Mouse (Mus musculus) midbrain, postnatal 0 days (tissue): Measurements from ENCODE around the gene Plcb1. TPM values are rescaled to one million over a fixed set of nuclear protein-coding genes. Genes with fewer than 3 reads are reported as not detected.

Source experiments
- ATAC-seq: fragments of 200-750 bp; cut with Nextera tagmentation; 2 replicates; pipeline ENCODE4 v1.8.0; 2017; ENCODE audit warnings: moderate number of reproducible peaks, mild to moderate bottlenecking, moderate TSS enrichment, moderate library complexity; ENCODE audit not compliant: low FRiP score
- DNase-seq: peaks from one replicate; pipeline ENCODE4 v3.0.0-alpha.2; 2015; ENCODE audit warnings: low spot score
- H3K27ac ChIP-seq: fragments of 300-500 bp; sonication (generic); 2 replicates; pipeline ENCODE4 v1.5.1; 2014; ENCODE audit warnings: low read depth, mild to moderate bottlenecking, low read length, mixed read lengths
- H3K27me3 ChIP-seq: fragments of 300-500 bp; sonication (generic); 2 replicates; pipeline ENCODE4 v1.6.1; 2014; ENCODE audit warnings: low read length, control low read depth, mixed read lengths; ENCODE audit not compliant: insufficient read depth
- H3K36me3 ChIP-seq: fragments of 300-500 bp; sonication (generic); 2 replicates; pipeline ENCODE4 v1.6.1; 2014; ENCODE audit warnings: low read length, control low read depth, mixed read lengths; ENCODE audit not compliant: insufficient read depth
- H3K4me1 ChIP-seq: fragments of 300-500 bp; sonication (generic); 2 replicates; pipeline ENCODE4 v1.6.1; 2014; ENCODE audit warnings: mild to moderate bottlenecking, control low read depth, antibody characterized with exemption, low read length, mixed read lengths; ENCODE audit not compliant: insufficient read depth
- H3K4me2 ChIP-seq: fragments of 300-500 bp; sonication (generic); 2 replicates; pipeline ENCODE4 v1.6.1; 2014; ENCODE audit warnings: low read depth, mild to moderate bottlenecking, low read length, mixed read lengths; ENCODE audit not compliant: poor library complexity, severe bottlenecking
- H3K4me3 ChIP-seq: fragments of 300-500 bp; sonication (generic); 2 replicates; pipeline ENCODE4 v1.5.1; 2014; ENCODE audit warnings: low read depth, mild to moderate bottlenecking, low read length, moderate library complexity
- H3K9ac ChIP-seq: fragments of 300-500 bp; sonication (generic); replicated peaks from 2 replicates; pipeline ENCODE4 v1.6.1; 2014; ENCODE audit warnings: mild to moderate bottlenecking, low read length, moderate library complexity, mixed read lengths; ENCODE audit not compliant: poor library complexity, severe bottlenecking
- H3K9me3 ChIP-seq: fragments of 300-500 bp; sonication (generic); 2 replicates; pipeline ENCODE4 v1.6.1; 2016; ENCODE audit warnings: low read length, control low read depth
- CTCF ChIP-seq: IDR thresholded peaks from 2 replicates; pipeline ENCODE4 v1.5.1; 2016; ENCODE audit warnings: antibody characterized with exemption, mild to moderate bottlenecking
- WGBS: fragments of 180-500 bp; shearing (Covaris S2); extraction: QIAGEN DNeasy Blood & Tissue Kit; methylation state at CpG from one replicate; pipeline ENCODE4 v1.1.7; 2014; 5-methylcytosine and 5-hydroxymethylcytosine counted together
- polyA plus RNA-seq: library from polyadenylated mRNA; unstranded; fragments of >200 nt; fragmentation: Nextera tagmentation; extraction: Ambion mirVana; gene quantifications from 2 replicates; pipeline ENCODE4 v1.2.1, GENCODE M21; 2015
- total RNA-seq: library from RNA; depleted of rRNA; stranded (reverse); fragments of >200 nt; gene quantifications from 2 replicates; pipeline ENCODE4 v1.2.3, GENCODE M21; 2014

The Plcb1 gene
- total and polyA plus RNA-seq, 2 experiments from 2014 or later, result 36.1 to 59.0 TPM

DNA sequence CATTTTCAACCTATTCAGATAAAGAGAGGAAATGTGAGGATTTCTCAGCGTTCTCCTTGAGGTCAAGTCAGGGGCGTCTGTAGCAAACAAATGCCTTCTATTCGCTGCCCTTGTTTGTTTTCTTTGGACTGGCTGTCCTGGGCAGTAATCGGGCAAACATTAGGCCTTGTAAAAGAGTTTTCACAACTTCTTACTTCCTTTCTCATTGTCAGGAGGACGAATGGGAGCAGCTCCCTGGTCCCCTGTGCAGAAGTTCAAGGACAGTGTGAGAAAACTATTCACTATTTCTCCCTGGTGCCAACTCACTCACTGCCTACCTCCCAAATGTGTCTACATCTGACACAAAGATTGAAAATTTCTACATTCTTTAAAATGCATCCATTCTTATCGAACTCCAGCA, 188.8 kb downstream of the Plcb1 start:
- 65% methylated on average over 6 of the region's 6 CpGs for WGBS
- TF ChIP-seq CTCF, result no peak
- H3K4me3 ChIP-seq, result no peak overlapping the region
- H3K9ac ChIP-seq, result no peak overlapping the region
- no peaks in the 10 kb centered on the region for H3K27me3 ChIP-seq
- H3K27ac ChIP-seq, result no peak overlapping the region
- H3K4me2 ChIP-seq, result no peak overlapping the region
- no peaks in the 10 kb centered on the region for H3K9me3 ChIP-seq
- no peak for DNase-seq
- ATAC-seq, result no peak
- H3K36me3 ChIP-seq, result no peaks in the 10 kb centered on the region
- H3K4me1 ChIP-seq, result peaks cover 4% of the 10 kb centered on the region; the same call in 1 of the 2 replicates

DNA sequence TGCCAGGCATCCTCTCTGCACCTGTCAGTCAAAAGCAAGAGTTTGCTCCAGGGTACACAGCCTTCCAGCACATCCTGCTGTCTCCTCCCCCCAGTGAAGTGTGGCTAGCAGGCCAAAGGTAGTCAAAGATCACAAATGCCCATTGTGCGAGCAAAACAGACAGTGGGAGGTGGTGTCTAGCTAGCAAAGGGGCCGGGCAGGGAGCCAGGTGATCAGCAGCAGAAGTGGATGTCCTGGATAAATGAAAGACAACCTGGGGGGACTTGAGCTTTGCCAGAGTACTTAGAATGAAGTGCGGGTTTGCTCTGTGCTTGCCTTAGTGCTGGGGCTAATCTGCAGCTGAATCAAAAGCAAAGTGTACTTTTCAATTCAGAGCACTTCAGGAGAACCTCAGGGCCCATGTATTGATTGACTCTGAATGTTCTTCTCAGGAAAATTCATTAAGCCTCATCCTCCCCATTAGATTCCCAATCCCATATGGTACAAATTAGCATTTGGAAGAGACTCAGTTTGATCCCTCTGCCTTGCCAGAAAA, 191.0 kb downstream of the Plcb1 start:
- no peak for ATAC-seq
- H3K4me2 ChIP-seq, result no peak overlapping the region
- H3K9me3 ChIP-seq, result no peaks in the 10 kb centered on the region
- H3K9ac ChIP-seq, result no peak overlapping the region
- TF ChIP-seq CTCF, result no peak
- 20% methylated on average over 3 of the region's 3 CpGs for WGBS
- H3K27ac ChIP-seq, result no peak overlapping the region
- no peaks in the 10 kb centered on the region for H3K27me3 ChIP-seq
- H3K4me3 ChIP-seq, result no peak overlapping the region
- peak; percentile 55 for DNase-seq
- H3K36me3 ChIP-seq, result no peaks in the 10 kb centered on the region
- peaks cover 4% of the 10 kb centered on the region; the same call in 1 of the 2 replicates for H3K4me1 ChIP-seq

DNA sequence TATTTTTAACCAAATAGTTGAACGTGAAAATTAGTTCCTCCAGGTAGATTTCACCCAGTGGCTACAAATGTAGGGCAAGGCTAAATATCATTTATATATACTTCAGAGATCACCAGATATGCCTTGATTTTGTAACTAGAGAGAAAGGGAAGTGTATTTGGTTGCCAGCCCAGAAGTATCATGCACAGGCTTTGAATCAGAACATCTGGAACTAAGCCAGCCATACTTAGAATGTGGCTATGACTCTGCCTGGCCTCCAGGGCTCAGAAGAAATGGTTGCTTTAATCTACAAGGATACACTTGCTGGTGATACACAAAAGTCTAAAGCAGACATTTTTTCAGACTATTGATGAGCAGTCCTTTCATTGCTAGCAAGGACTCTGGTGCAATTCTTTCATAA, 191.8 kb downstream of the Plcb1 start:
- H3K4me2 ChIP-seq, result no peak overlapping the region
- no peak for ATAC-seq
- no peak for TF ChIP-seq CTCF
- H3K9ac ChIP-seq, result no peak overlapping the region
- no peak overlapping the region for H3K4me3 ChIP-seq
- H3K4me1 ChIP-seq, result peaks cover 4% of the 10 kb centered on the region; the same call in 1 of the 2 replicates
- H3K9me3 ChIP-seq, result no peaks in the 10 kb centered on the region
- 74% methylated on average over 1 of the region's 1 CpGs for WGBS
- H3K27me3 ChIP-seq, result no peaks in the 10 kb centered on the region
- H3K36me3 ChIP-seq, result no peaks in the 10 kb centered on the region
- no peak overlapping the region for H3K27ac ChIP-seq
- DNase-seq, result peak; percentile 51

DNA sequence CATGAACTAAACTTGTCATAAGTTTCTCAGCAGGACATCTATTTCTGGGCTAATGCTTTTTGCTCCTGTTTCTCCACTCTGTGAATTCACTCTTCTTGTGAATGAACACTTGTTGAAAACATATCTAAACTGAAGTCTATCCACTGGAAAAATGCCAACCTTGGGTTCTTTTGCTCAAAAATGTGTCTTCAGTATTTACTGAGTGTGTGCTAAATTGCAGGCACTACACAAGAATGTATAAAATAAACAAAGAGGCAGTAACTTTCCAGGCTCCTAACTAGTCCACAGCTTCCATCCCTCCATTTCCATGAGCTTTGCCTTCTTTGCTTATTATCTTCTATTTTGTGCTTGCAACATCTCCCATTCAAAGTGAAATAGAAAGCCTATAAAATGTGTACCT, 195.5 kb downstream of the Plcb1 start:
- H3K4me2 ChIP-seq, result no peak overlapping the region
- H3K27me3 ChIP-seq, result no peaks in the 10 kb centered on the region
- H3K27ac ChIP-seq, result no peak overlapping the region
- no peak for TF ChIP-seq CTCF
- peaks cover 4% of the 10 kb centered on the region; the same call in 1 of the 2 replicates for H3K4me1 ChIP-seq
- H3K9me3 ChIP-seq, result no peaks in the 10 kb centered on the region
- no peak overlapping the region for H3K9ac ChIP-seq
- H3K36me3 ChIP-seq, result no peaks in the 10 kb centered on the region
- ATAC-seq (no peak), DNase-seq (no peak)
- H3K4me3 ChIP-seq, result no peak overlapping the region

DNA sequence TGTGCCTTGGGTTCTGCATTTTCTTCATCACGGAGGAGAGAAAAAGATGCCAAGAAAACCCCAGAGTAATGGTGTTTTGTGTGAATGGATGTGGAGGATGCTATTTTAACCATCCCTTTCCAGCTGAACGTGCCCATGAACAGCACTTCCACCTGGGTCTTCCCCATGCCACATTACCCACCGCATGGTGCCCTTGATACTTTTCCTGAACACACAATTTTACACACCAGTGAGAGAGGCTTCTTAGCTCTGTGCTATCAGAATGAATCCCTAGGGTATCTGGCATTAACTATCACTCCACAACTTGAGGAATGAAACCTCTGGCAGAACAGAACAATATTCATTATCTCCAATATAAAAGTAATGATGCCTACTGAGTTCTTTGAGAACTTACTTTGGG, 199.0 kb downstream of the Plcb1 start:
- Histone ChIP-seq H3K4me3 (no peak overlapping the region), H3K4me1 (no peaks in the 10 kb centered on the region), H3K9ac (no peak overlapping the region), H3K27me3 (no peaks in the 10 kb centered on the region), H3K27ac (no peak overlapping the region), H3K36me3 (no peaks in the 10 kb centered on the region), H3K9me3 (no peaks in the 10 kb centered on the region), H3K4me2 (no peak overlapping the region)
- 84% methylated on average over 3 of the region's 3 CpGs for WGBS
- no peak for ATAC-seq
- TF ChIP-seq CTCF, result no peak
- no peak for DNase-seq

DNA sequence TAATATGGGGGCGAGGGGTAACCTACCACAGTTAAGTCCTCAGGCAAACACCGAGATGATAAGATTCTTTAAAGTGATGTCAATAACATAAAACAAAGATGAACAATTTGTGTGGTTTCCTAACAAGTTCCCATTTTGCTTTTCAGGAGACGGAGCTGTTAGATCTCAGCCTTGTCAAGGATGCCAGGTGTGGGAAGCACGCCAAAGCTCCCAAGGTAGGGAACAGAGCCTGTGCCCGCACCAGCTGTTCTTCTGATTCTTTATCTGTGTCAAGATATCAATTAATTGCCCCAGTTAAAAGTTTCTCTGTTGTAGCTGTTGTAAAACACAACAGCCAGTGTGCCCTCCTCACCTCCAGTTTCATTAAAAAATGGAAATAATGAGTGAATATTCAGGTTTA, 202.1 kb downstream of the Plcb1 start:
- no peak for ATAC-seq
- 84% methylated on average over 5 of the region's 5 CpGs for WGBS

More for the DNA sequence above, 202.1 kb downstream of the Plcb1 start:
- no peak for TF ChIP-seq CTCF
- Histone ChIP-seq H3K27me3 (no peaks in the 10 kb centered on the region), H3K9ac (no peak overlapping the region), H3K4me3 (no peak overlapping the region), H3K27ac (no peak overlapping the region), H3K4me2 (no peak overlapping the region), H3K36me3 (no peaks in the 10 kb centered on the region), H3K4me1 (no peaks in the 10 kb centered on the region), H3K9me3 (no peaks in the 10 kb centered on the region)
- DNase-seq, result peak; percentile 38
